Mouse (Mus musculus) midbrain, embryonic 10.5 days (tissue): ENCODE data around the gene Sema5b. TPM values are rescaled to one million over a fixed set of nuclear protein-coding genes. Genes with fewer than 3 reads are reported as not detected.

Experiments used
- DNase-seq: peaks from one replicate; pipeline ENCODE4 v3.0.0-alpha.2; 2017; ENCODE audit warnings: low spot score
- H3K27ac ChIP-seq: fragments of 300-500 bp; sonication (generic); replicated peaks from 2 replicates; pipeline ENCODE4 v1.5.1; 2016; ENCODE audit warnings: mild to moderate bottlenecking
- H3K27me3 ChIP-seq: fragments of 300-500 bp; sonication (generic); 2 replicates; pipeline ENCODE4 v1.6.1; 2016; ENCODE audit warnings: low read depth, mild to moderate bottlenecking; ENCODE audit not compliant: poor library complexity, severe bottlenecking
- H3K36me3 ChIP-seq: fragments of 300-500 bp; sonication (generic); 2 replicates; pipeline ENCODE4 v1.6.1; 2016; ENCODE audit warnings: mild to moderate bottlenecking, moderate library complexity
- H3K4me1 ChIP-seq: fragments of 300-500 bp; sonication (generic); 2 replicates; pipeline ENCODE4 v1.6.1; 2016
- H3K4me3 ChIP-seq: fragments of 300-500 bp; sonication (generic); 2 replicates; pipeline ENCODE4 v1.5.1; 2016; ENCODE audit warnings: mild to moderate bottlenecking, moderate library complexity
- H3K9me3 ChIP-seq: fragments of 300-500 bp; sonication (generic); replicated peaks from 2 replicates; pipeline ENCODE4 v1.6.1; 2016; ENCODE audit warnings: mild to moderate bottlenecking
- WGBS: fragments of 180-500 bp; shearing (Covaris S2); methylation state at CpG from one replicate; pipeline ENCODE4 v1.1.7; 2016; 5-methylcytosine and 5-hydroxymethylcytosine counted together
- polyA plus RNA-seq: library from polyadenylated mRNA; unstranded; fragments of >200 nt; fragmentation: Nextera tagmentation; extraction: Ambion mirVana; gene quantifications from 2 replicates; pipeline ENCODE4 v1.2.1, GENCODE M21; 2016

Gene Sema5b
- polyA plus RNA-seq, 1 experiment from 2014 or later, result 59.1 TPM

- H3K27ac ChIP-seq, result no peak overlapping the region
- no peak for DNase-seq
- H3K27me3 ChIP-seq, result no peaks in the 10 kb centered on the region
- H3K36me3 ChIP-seq, result no peaks in the 10 kb centered on the region
- H3K4me1 ChIP-seq, result peaks cover 10% of the 10 kb centered on the region
- 80% methylated on average over 7 of the region's 7 CpGs for WGBS
- H3K9me3 ChIP-seq, result no peaks in the 10 kb centered on the region
- no peak overlapping the region for H3K4me3 ChIP-seq
Observed at GRCm38 (mm10) chr16:35711004-35711403, 170.1 kb downstream of the Sema5b start.

- Histone ChIP-seq H3K4me1 (peaks cover 10% of the 10 kb centered on the region), H3K4me3 (no peak overlapping the region), H3K9me3 (no peaks in the 10 kb centered on the region), H3K36me3 (peaks cover 7% of the 10 kb centered on the region), H3K27ac (no peak overlapping the region), H3K27me3 (no peaks in the 10 kb centered on the region)
- WGBS, result 90% methylated on average over 7 of the region's 7 CpGs
- DNase-seq, result no peak
Observed at GRCm38 (mm10) chr16:35713606-35714005, 172.7 kb downstream of the Sema5b start.

Other genes starting within 250 kb of the Sema5b start
- 40.8 and 42.9 TPM in 2 replicates for gene Sec22a, start 177.2 kb upstream of the Sema5b start, polyA plus RNA-seq
- gene Pdia5, start 50.3 kb upstream of the Sema5b start, polyA plus RNA-seq, result 20.9 and 24.5 TPM in 2 replicates
- gene Dirc2, start 228.2 kb downstream of the Sema5b start, polyA plus RNA-seq, result 12.5 and 14.1 TPM in 2 replicates
- 24.7 and 26.0 TPM in 2 replicates for gene Hspbap1, start 229.2 kb downstream of the Sema5b start, polyA plus RNA-seq